Mouse (Mus musculus): ENCODE data around the gene Gsta1. TPM values are rescaled to one million over a fixed set of nuclear protein-coding genes. Genes with fewer than 3 reads are reported as not detected.
"Not testable (repeated sequence)": the region's sequence is repeated elsewhere in the genome, so short reads cannot be mapped to it uniquely, and the experiment has no call there.

Gene Gsta1
- total RNA-seq, 2 experiments from 2014 or later, result not detected

DNA sequence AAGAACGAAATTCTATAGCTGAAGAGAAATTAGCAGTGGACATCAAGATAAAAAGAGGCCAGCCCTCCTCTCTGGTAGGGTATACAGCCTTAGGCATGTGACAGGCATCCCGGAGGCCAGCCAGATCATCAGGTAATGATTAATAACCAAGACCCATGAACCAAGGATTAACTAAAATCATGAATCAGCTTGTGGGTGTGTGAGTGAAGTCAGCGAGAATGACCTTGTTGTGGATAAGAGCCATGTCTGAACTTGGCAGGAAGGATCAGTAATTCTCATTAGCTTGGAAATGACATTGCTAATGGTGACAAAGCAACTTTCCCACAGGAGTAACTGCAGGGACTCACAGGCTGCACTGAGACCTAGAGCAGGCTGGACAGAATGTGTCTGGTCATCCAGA lies 798 bp upstream of the Gsta1 start:
- not testable (repeated sequence) for DNase-seq (ENCODE audit: low spot score in 2 of 2)

DNA sequence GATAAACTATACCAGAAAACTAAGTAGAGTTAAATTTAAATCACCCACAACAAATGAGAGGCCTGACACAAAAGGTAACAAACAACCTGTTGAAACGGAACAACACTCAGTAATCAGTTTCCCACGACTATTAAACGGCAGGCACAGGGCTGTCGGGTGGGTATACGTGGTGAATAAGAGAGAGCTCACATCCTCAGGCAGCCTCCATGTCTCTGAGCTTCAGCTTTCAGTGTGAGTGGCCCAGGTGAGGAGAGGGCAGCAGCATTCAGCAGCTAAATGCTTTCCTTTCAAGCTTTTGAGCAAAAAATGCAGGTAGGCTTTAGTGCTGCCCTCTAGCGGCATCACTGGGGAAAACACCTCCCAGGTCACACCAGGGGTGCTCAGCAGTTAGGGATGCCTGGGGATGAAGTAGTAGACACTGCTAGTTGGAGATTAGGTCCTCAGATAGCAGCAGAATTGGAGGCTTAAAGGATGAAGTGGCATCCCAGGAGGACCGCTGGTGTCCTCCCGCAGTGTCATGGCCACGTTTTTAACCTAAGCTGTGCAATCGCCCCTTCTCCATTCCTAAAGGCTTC lies 2.8 kb downstream of the Gsta1 start:
- not testable (repeated sequence) for DNase-seq (ENCODE audit: low spot score in 2 of 2)

DNA sequence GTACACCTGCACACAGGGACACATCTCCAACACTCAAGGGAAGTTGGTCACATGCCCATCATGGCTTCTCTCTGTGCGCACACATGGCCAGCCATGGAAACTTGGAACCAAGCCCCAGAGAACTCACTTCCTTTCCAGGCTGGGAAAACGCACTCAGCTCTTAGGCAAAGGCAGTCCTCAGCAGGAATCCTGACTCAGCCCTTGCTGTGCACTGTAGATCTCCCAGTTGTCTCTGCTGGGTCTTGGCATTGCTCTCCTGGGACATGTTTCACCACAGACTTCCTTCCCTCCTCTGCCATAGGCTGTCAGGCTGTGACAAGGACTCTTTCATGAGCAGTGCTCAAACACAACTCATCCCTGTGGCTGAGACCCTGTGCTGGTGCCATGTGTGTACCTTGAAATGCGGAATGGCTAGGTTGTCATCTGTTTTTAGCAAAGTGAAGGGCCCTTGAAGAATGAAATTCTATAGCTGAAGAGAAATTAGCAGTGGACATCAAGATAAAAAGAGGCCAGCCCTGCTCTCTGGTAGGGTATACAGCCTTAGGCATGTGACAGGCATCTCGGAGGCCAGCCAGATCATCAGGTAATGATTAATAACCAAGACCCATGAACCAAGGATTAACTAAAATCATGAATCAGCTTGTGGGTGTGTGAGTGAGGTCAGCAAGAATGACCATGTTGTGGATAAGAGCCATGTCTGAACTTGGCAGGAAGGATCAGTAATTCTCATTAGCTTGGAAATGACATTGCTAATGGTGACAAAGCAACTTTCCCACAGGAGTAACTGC lies 25.4 kb downstream of the Gsta1 start:
- DNase-seq (ENCODE audit: low spot score in 2 of 2), result not testable (repeated sequence)

DNA sequence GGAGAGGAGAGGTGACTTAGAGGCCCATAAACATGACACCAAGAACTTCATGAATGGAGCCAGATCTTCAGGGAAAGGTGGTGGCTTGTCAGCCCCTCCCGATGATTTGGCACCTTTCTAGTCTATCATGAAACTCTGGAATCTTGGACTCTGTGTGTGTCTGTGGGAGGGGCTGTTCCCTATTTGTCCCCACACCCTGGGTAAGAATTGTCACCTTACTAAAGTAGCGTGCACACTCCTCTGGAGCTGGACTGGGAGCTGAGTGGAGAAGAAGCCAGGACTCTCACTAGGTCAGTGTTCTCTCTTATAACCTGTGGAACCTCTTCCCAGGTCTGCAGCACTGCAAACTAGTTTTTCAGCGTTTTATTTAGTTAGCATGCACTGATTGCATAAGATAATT lies 26.5 kb downstream of the Gsta1 start, which contains the start of gene Gm3776:
Gene Gm3776, plus strand, starts transcription at position 216 of the 400 bp plus-strand sequence.
- DNase-seq (ENCODE audit: low spot score in 2 of 2), result not testable (repeated sequence)

DNA sequence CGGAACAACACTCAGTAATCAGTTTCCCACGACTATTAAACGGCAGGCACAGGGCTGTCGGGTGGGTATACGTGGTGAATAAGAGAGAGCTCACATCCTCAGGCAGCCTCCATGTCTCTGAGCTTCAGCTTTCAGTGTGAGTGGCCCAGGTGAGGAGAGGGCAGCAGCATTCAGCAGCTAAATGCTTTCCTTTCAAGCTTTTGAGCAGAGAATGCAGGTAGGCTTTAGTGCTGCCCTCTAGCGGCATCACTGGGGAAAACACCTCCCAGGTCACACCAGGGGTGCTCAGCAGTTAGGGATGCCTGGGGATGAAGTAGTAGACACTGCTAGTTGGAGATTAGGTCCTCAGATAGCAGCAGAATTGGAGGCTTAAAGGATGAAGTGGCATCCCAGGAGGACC lies 29.2 kb downstream of the Gsta1 start:
- peak; percentile 30 to 36 for DNase-seq (ENCODE audit: low spot score in 2 of 2)

DNA sequence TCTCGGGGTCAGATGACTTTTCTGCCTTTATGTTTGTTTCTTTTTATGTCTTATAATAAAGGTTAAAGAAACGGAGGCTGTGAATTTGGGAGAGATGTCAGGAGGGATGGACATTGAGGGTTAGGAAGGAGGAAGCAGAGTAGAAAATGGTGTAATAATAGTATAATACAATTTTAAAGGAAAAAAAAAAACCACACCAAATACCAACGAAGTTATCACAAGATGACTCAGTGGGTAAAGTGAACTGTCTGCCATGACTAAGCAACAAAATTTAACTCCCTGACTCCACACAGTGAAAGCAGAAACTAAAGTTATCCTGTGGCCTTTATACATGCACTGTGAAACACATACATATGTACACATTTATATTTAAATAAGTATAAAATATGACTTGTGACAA lies 40.5 kb downstream of the Gsta1 start:
- DNase-seq (ENCODE audit: low spot score in 2 of 2), result not testable (repeated sequence)

DNA sequence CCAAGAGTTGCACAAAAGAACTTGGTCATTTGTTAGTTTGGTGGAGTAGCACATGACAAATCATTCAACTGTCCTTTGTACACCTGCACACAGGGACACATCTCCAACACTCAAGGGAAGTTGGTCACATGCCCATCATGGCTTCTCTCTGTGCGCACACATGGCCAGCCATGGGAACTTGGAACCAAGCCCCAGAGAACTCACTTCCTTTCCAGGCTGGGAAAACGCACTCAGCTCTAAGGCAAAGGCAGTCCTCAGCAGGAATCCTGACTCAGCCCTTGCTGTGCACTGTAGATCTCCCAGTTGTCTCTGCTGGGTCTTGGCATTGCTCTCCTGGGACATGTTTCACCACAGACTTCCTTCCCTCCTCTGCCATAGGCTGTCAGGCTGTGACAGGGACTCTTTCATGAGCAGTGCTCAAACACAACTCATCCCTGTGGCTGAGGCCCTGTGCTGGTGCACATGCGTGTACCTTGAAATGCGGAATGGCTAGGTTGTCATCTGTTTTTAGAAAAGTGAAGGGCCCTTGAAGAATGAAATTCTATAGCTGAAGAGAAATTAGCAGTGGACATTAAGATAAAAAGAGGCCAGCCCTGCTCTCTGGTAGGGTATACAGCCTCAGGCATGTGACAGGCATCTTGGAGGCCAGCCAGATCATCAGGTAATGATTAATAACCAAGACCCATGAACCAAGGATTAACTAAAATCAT lies 51.7 kb downstream of the Gsta1 start:
- DNase-seq (ENCODE audit: low spot score in 2 of 2), result not testable (repeated sequence)

DNA sequence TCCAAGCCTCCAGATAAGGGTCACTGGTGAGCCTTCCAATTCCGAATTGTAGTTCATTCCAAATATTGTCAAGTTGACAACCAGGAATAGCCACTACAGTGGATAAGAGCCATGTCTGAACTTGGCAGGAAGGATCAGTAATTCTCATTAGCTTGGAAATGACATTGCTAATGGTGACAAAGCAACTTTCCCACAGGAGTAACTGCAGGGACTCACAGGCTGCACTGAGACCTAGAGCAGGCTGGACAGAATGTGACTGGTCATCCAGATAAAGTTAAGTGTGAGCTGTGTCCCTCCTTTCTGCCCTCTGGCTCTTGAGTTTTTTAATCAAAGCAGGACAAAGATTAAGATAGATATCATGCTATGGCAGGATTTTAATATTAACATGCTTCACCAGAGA lies 58.6 kb downstream of the Gsta1 start:
- DNase-seq (ENCODE audit: low spot score in 2 of 2), result not testable (repeated sequence)

DNA sequence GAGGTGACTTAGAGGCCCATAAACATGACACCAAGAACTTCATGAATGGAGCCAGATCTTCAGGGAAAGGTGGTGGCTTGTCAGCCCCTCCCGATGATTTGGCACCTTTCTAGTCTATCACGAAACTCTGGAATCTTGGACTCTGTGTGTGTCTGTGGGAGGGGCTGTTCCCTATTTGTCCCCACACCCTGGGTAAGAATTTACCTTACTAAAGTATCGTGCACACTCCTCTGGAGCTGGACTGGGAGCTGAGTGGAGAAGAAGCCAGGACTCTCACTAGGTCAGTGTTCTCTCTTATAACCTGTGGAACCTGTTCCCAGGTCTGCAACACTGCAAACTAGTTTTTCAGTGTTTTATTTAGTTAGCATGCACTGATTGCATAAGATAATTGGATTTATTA lies 59.3 kb downstream of the Gsta1 start, which contains the start of gene Gm10639:
Gene Gm10639, plus strand, starts transcription at position 201 of the 400 bp plus-strand sequence.
- DNase-seq (ENCODE audit: low spot score in 2 of 2), result not testable (repeated sequence)

Other genes with a start within 250 kb of the Gsta1 start
- not detected for gene Gcm1, start 178.7 kb upstream of the Gsta1 start, total RNA-seq (2021)
- gene Fbxo9, start 121.6 kb upstream of the Gsta1 start, total RNA-seq (2021), result 10 to 100 TPM; 99.6 to 99.8 TPM
- gene Ick, start 121.5 kb upstream of the Gsta1 start, total RNA-seq (2021), result 10 to 100 TPM; 15.7 to 16.6 TPM
- 10 to 100 TPM; 38.5 to 45.8 TPM for gene Gsta4, start 47.9 kb upstream of the Gsta1 start, total RNA-seq (2021)
- gene Gm3776, start 26.5 kb downstream of the Gsta1 start, total RNA-seq (2021), result not detected
- gene Gm10639, start 59.3 kb downstream of the Gsta1 start, total RNA-seq (2021), result not detected
- gene Omt2a, start 84.1 kb downstream of the Gsta1 start, total RNA-seq (2021), result not detected
- not detected for gene Omt2b, start 96.9 kb downstream of the Gsta1 start, total RNA-seq (2021)
- under 1 TPM in 1 of 2 experiments, not detected in 1; 0.88 TPM for gene Gsta2, start 125.1 kb downstream of the Gsta1 start, total RNA-seq (2021)
- not detected for gene Dppa5a, start 137.5 kb downstream of the Gsta1 start, total RNA-seq (2021)
- not detected for gene Ooep, start 148.1 kb downstream of the Gsta1 start, total RNA-seq (2021)
- gene Ddx43, start 165.1 kb downstream of the Gsta1 start, total RNA-seq (2021), result not detected
- under 1 TPM; 0.40 to 0.65 TPM for gene Cgas, start 212.6 kb downstream of the Gsta1 start, total RNA-seq (2021)
- gene Mto1, start 217.6 kb downstream of the Gsta1 start, total RNA-seq (2021), result 10 to 100 TPM; 25.3 to 25.7 TPM
- gene Gm17324, start 218.1 kb downstream of the Gsta1 start, total RNA-seq (2021), result under 1 TPM in 1 of 2 experiments, not detected in 1; 0.42 TPM

Data from left cerebral cortex, adult 18-20 months (tissue).